Mouse (Mus musculus): ENCODE results near the gene 3425401B19Rik. TPM values are rescaled to one million over a fixed set of nuclear protein-coding genes. Genes with fewer than 3 reads are reported as not detected.

The 3425401B19Rik gene
- polyA plus RNA-seq (2012; rRNA removed): 0.08 and 0.11 TPM in 2 replicates

DNA sequence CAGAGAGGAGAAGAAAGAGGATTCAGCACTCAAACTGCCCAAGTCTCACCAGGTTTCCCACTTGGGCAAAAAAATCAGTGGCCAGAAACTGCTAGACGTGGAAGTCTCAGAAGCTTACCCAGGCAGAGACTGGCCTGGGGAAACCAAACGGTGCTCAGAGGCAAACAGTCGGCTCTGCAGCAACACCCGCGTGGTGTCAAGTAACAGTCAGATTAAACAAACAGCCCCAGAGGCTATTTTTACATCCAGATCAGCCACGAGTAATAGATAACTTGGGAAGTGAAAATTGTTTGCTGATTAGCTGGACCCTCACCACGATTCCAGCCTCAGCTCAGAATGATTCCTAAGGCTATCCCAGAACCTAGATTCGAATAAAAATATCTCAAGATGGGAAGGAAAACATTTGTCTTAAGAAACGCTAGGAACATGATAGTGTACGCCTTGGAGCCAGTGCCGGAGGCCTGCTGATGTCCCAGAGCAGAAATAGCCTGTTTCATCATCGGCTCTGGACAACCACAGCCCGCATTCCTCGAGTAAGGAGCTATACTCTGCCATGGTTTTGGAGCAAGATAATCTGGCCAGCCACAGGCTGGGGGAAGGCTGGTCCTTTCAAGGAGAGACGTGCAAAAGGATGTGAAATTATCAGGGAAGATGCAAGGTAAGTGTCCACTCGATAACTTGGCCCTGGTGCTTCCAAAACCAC lies at the start of gene 3425401B19Rik:
3425401B19Rik (minus strand) TSS at position 170 of the 703 bp plus-strand sequence.
- TF ChIP-seq CTCF (IDR thresholded peaks at IDR 0.05; ENCODE audit: borderline replicate concordance, insufficient read depth, low read depth, low read length): no peak
- no peak within 1 kb of the TSS for H3K4me3 ChIP-seq (replicated peaks; ENCODE audit: insufficient read depth, low read depth, low read length)
- H3K27ac ChIP-seq (ENCODE audit: insufficient read depth, low read length): no peak within 1 kb of the TSS
- 90% methylated on average over 16 of the region's 16 CpGs for WGBS
- H3K27me3 ChIP-seq (ENCODE audit: control insufficient read depth, insufficient read depth, low read length): no peaks in the 10 kb centered on the region
- no peak for DNase-seq
- H3K4me1 ChIP-seq (ENCODE audit: control insufficient read depth, insufficient read depth, low read length): peaks cover 4% of the 10 kb centered on the region

DNA sequence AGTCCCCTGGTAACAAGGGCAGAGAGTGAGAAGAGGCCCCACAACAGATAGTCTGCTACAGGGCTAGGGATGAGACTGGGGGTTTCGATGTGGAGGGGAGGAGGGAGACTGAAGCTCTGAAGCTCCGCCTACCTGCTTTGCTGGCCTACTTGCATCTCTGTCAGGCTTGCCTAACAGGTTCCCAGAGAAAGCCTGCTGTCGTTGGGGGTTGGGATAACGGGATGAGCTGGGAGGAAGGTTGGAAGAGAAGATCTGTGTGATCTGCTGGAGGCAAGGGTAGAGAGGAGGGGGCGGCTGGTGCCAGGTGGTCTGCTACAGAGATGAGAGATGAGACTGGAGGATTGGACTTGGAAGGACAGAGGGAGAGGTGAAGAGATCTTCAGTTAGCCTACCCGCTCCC lies 47.9 kb upstream of the 3425401B19Rik start:
- Histone ChIP-seq H3K27ac (ENCODE audit: insufficient read depth, low read length) (no peak overlapping the region), H3K27me3 (ENCODE audit: control insufficient read depth, insufficient read depth, low read length) (no peaks in the 10 kb centered on the region), H3K4me1 (ENCODE audit: control insufficient read depth, insufficient read depth, low read length) (no peaks in the 10 kb centered on the region), H3K4me3 (replicated peaks; ENCODE audit: insufficient read depth, low read depth, low read length) (no peak overlapping the region)
- DNase-seq: no peak
- TF ChIP-seq POLR2A (IDR thresholded peaks at IDR 0.05; ENCODE audit: borderline replicate concordance, insufficient read depth, low read length) (no peak), CTCF (IDR thresholded peaks at IDR 0.05; ENCODE audit: borderline replicate concordance, insufficient read depth, low read depth, low read length) (no peak)
- 46% methylated on average over 6 of the region's 6 CpGs for WGBS

DNA sequence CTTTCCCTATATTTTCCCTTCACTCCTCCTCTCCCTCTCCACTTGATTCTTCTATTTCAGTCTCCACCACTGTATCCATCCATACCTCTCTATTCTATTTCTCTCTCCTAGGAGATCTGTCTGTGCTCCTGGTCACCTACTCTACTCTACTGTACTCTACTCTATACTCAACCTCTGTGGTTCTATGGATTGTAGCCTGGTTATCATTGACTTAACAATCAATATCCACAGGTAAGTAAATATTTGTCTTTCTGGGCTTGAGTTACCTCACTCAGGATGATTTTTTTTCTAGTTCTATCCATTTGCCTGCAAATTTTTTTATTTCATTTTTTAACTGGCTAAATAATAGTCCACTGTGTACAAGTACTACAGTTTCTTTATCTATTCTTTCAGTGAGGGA lies 41.8 kb upstream of the 3425401B19Rik start:
- no peak for TF ChIP-seq POLR2A (IDR thresholded peaks at IDR 0.05; ENCODE audit: borderline replicate concordance, insufficient read depth, low read length)
- no peak for TF ChIP-seq CTCF (IDR thresholded peaks at IDR 0.05; ENCODE audit: borderline replicate concordance, insufficient read depth, low read depth, low read length)
- H3K27ac ChIP-seq (ENCODE audit: insufficient read depth, low read length): no peak overlapping the region

DNA sequence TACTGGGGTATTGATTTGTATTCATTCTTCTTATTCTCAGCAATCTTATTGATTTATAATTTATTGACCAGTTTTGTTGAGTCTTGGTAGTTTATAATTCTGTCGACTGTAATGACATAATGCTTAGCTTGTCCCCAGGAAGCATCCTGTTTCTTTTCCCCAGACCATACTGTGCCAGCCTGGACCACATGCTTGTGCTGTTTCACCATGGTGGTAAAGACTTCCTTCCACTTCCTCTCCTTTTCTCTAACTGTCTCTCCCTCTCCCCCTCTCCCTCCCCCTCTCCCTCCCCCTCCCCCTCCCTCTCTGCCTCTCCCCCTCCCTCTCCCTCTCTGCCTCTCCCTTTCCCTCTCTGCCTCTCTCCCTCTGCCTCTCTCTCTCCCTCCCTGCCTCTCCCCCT lies 36.4 kb upstream of the 3425401B19Rik start:
- TF ChIP-seq POLR2A (IDR thresholded peaks at IDR 0.05; ENCODE audit: borderline replicate concordance, insufficient read depth, low read length) (no peak), CTCF (IDR thresholded peaks at IDR 0.05; ENCODE audit: borderline replicate concordance, insufficient read depth, low read depth, low read length) (no peak)
- Histone ChIP-seq H3K4me1 (ENCODE audit: control insufficient read depth, insufficient read depth, low read length) (no peaks in the 10 kb centered on the region), H3K27ac (ENCODE audit: insufficient read depth, low read length) (no peak overlapping the region), H3K4me3 (replicated peaks; ENCODE audit: insufficient read depth, low read depth, low read length) (no peak overlapping the region), H3K27me3 (ENCODE audit: control insufficient read depth, insufficient read depth, low read length) (no peaks in the 10 kb centered on the region)
- 54% methylated on average over 1 of the region's 1 CpGs for WGBS
- no peak for DNase-seq

More for the DNA sequence above, 41.8 kb upstream of the 3425401B19Rik start:
- H3K4me3 ChIP-seq (replicated peaks; ENCODE audit: insufficient read depth, low read depth, low read length): no peak overlapping the region
- no peaks in the 10 kb centered on the region for H3K27me3 ChIP-seq (ENCODE audit: control insufficient read depth, insufficient read depth, low read length)
- DNase-seq: no peak
- no peaks in the 10 kb centered on the region for H3K4me1 ChIP-seq (ENCODE audit: control insufficient read depth, insufficient read depth, low read length)

DNA sequence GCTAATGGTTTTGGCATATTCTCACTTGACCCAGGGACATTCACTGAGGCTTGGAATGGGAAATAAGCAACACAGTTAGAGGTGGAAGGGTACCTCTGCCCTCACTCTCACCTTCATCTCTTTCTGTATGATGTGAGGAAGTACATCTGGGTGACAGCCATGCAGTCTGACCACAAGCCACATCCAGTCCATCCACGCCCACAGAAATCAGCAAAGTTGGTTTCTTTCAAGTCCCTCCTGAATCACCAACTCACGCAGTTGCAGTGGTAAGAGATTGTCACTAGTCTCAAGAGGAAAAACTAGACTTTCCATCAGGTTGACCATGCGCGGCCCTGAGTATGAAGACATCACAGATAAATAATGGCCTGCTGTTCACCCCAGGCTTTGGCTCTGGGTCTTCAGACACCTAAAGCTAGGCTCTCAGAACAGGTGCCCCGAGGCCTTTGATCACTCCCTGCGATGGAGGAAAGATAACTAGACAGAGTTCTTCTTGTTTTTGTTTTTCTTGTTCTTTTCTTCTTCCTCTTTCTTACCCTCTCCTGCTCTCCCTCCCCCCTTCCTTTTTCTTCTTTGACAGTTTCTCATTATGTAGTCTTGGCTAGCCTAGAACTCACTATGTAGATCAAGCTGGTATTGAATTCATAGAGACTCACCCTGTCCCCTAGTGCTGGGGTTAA lies 31.8 kb upstream of the 3425401B19Rik start:
- DNase-seq: no peak
- Histone ChIP-seq H3K4me3 (replicated peaks; ENCODE audit: insufficient read depth, low read depth, low read length) (no peak overlapping the region), H3K27me3 (ENCODE audit: control insufficient read depth, insufficient read depth, low read length) (no peaks in the 10 kb centered on the region), H3K27ac (ENCODE audit: insufficient read depth, low read length) (no peak overlapping the region), H3K4me1 (ENCODE audit: control insufficient read depth, insufficient read depth, low read length) (no peaks in the 10 kb centered on the region)
- whole genome bisulfite sequencing: 81% methylated on average over 6 of the region's 6 CpGs
- TF ChIP-seq POLR2A (IDR thresholded peaks at IDR 0.05; ENCODE audit: borderline replicate concordance, insufficient read depth, low read length) (no peak), CTCF (IDR thresholded peaks at IDR 0.05; ENCODE audit: borderline replicate concordance, insufficient read depth, low read depth, low read length) (no peak)

DNA sequence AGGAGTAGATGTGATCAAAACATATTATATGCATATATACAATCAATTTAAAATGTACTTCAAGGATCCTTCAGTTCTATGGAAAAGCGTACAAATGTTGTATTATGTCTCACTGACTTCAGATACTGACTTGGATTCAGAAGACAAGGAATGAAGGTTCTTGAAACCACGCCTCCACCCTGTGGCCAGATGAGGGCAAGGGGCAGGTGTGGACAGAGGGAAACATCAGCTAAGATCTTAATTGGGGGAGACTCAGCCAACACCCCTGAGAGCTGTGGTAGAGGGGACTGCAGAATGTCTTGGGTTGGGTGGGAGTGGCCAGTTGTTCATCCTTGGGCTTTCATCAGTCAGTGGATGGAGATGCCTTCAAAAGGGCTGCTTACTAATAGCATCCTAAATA lies 30.4 kb upstream of the 3425401B19Rik start:
- no peak for DNase-seq
- 97% methylated on average over 2 of the region's 2 CpGs for WGBS
- H3K27ac ChIP-seq (ENCODE audit: insufficient read depth, low read length): no peak overlapping the region
- H3K4me3 ChIP-seq (replicated peaks; ENCODE audit: insufficient read depth, low read depth, low read length): no peak overlapping the region
- no peaks in the 10 kb centered on the region for H3K27me3 ChIP-seq (ENCODE audit: control insufficient read depth, insufficient read depth, low read length)
- TF ChIP-seq POLR2A (IDR thresholded peaks at IDR 0.05; ENCODE audit: borderline replicate concordance, insufficient read depth, low read length) (no peak), CTCF (IDR thresholded peaks at IDR 0.05; ENCODE audit: borderline replicate concordance, insufficient read depth, low read depth, low read length) (no peak)
- no peaks in the 10 kb centered on the region for H3K4me1 ChIP-seq (ENCODE audit: control insufficient read depth, insufficient read depth, low read length)

DNA sequence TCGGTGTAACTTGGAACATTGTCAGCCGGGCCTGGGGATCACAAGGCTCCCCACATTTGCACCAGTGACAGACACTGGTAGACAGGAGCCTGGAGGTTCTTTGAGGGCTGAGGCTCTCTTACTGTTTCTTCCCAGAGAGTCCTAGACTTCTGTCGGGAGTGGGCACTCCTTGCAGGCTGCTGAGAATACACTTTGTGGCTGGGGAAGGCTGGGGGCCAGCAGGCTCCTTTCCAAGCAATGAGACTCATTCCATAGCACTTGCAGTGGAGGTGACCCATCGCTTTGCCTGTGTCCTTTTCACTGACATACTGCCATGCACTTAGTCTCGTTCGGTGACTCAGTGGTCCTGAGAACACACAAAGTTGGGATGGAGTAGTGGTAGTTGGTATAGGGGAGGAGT lies 30.0 kb upstream of the 3425401B19Rik start:
- no peaks in the 10 kb centered on the region for H3K4me1 ChIP-seq (ENCODE audit: control insufficient read depth, insufficient read depth, low read length)
- no peak for TF ChIP-seq POLR2A (IDR thresholded peaks at IDR 0.05; ENCODE audit: borderline replicate concordance, insufficient read depth, low read length)
- no peak for TF ChIP-seq CTCF (IDR thresholded peaks at IDR 0.05; ENCODE audit: borderline replicate concordance, insufficient read depth, low read depth, low read length)
- H3K27ac ChIP-seq (ENCODE audit: insufficient read depth, low read length): no peak overlapping the region
- WGBS: 81% methylated on average over 6 of the region's 6 CpGs
- no peaks in the 10 kb centered on the region for H3K27me3 ChIP-seq (ENCODE audit: control insufficient read depth, insufficient read depth, low read length)
- DNase-seq: no peak
- no peak overlapping the region for H3K4me3 ChIP-seq (replicated peaks; ENCODE audit: insufficient read depth, low read depth, low read length)

DNA sequence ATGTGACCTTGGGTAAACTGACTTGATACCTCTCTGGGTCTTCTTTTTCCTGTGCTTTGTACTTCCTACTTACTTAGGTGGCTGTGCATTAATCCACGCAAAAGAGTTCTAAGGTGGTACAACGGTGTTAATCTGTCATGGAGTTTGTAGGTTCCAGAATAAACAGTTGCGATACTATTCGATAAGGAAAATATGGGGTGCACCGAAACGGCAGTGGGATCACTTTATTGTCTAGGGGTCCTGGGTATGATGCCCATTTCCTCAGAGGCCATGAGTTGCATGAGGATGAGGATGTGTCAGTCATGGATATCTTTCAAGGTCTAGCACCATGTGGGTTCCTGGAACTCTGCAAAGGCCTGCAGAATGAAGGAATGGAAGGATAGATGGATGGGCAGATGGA lies 24.8 kb upstream of the 3425401B19Rik start:
- H3K4me3 ChIP-seq (replicated peaks; ENCODE audit: insufficient read depth, low read depth, low read length): no peak overlapping the region
- H3K27me3 ChIP-seq (ENCODE audit: control insufficient read depth, insufficient read depth, low read length): no peaks in the 10 kb centered on the region
- TF ChIP-seq CTCF (IDR thresholded peaks at IDR 0.05; ENCODE audit: borderline replicate concordance, insufficient read depth, low read depth, low read length): no peak
- no peak for TF ChIP-seq POLR2A (IDR thresholded peaks at IDR 0.05; ENCODE audit: borderline replicate concordance, insufficient read depth, low read length)
- no peak for DNase-seq
- H3K4me1 ChIP-seq (ENCODE audit: control insufficient read depth, insufficient read depth, low read length): no peaks in the 10 kb centered on the region
- H3K27ac ChIP-seq (ENCODE audit: insufficient read depth, low read length): no peak overlapping the region
- WGBS: 96% methylated on average over 6 of the region's 6 CpGs
